Mouse (Mus musculus) CD8-positive naive resting alpha-beta T cell, adult 2 months (primary cell): ENCODE measurements around the gene Gbp5.

Experiments
- DNase-seq, 2 experiments: peaks; one replicate each; pipeline ENCODE4 v3.0.0; 2022; ENCODE audit warnings: low read depth in 2 of 2, low spot score in 2 of 2

Gbp5 gene

GRCm38 (mm10) chr3:142493536-142494061 is at the start of gene Gbp5:
Gene Gbp5 (plus strand): TSS chr3:142493978.
- peak; percentile 58 to 71 for DNase-seq

DNA sequence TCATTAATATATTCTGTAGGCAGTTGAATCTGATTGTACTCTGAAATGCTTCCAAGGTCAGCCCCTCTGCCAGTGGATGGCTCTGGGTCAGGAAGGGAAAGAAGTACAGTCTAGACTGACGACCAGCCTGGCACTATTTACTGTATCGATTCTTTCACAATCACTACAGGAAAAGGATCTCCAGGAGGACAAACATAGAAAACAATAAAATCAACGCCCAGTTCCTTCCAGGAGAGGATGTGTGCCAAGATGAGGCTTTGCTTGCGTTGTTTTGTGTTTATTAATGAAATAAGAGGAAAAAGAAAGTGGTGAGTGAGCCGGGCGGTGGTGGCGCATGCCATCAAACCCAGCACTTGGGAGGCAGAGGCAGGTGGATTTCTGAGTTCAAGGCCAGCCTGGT is 39.6 kb upstream of the Gbp5 start:
- no peak for DNase-seq

GRCm38 (mm10) chr3:142459241-142459640 is 34.5 kb upstream of the Gbp5 start:
- no peak for DNase-seq

DNA sequence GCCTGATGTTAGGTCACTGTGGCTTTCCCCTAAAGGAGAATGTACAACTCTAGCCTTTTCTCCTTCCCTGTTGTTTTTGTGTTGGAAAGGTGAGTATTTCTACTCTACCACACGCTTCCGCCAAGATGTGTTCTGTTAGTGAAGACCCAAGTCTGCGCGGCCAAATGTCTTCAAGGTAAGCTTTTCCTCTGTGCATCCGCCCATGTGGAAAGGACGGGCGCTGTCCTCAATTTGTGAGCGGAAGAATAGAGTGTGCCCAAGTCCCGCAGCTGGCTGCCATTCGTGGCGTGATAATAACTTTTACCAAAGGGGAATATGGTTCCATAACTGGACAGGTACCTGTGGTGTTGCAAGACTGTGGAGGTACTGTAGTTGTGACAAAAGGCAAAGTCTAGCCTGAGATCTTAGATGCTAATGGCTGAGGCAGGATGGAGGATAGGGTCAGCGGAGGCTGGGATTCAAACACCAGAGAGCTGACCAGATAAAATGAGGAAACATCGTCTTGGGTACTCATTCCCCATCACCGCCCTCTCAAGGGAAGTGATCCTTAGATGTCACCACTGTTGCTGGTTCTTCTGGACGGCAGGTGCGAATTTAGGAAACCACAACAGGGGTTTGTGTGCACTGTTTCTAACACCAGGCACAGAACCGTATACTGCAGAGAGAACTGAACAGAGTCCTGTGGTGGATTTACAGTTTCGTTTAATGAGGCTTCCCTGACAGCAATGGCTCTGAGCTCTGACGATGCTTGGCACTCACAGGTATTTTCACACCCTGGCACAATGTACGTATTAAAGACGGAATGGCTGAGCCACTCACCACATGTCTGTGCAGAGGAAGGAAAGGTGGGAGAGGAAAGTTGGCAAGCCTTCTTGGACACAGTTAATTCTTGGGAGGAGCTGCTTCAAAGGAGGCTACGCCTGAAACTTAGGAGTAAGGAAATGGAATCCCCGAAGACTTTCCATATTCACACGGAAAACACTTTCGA is 30.7 kb upstream of the Gbp5 start:
- DNase-seq = no peak

DNA sequence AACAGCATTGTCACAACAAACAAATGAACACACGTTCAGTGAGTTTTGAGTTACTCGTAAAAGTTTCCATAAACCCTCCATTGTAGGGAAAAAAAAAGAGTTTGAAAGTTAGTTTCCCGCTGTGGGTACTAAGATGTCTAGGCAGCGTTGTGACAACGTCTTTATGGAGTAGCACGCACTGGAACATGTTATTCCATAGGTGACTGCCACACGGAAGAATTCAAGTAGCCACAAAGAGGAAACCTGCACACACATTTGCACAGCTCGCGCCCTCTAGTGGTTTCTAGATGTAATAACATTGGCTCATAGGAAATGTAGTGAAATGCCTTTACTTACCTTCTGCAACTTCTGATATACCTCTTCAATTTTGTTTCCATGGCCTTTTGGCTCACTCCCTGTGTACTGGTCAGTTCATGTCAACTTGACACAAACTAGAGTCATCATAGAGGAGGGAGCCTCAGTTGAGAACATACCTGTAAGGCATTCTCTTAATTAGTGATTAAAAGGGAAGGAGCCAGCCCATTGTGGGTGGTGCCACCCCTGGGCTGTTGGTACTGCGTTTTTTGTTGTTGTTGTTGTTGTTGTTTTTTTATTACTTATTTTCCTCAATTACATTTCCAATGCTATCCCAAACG is 19.3 kb upstream of the Gbp5 start:
- peak in 1 of 2 experiments; percentile 26 for DNase-seq

- peak; percentile 50 to 63 for DNase-seq
Observed at GRCm38 (mm10) chr3:142475913-142476312, 17.9 kb upstream of the Gbp5 start.

GRCm38 (mm10) chr3:142477866-142478265 is 15.9 kb upstream of the Gbp5 start:
- DNase-seq = no peak

GRCm38 (mm10) chr3:142478360-142478759 is 15.4 kb upstream of the Gbp5 start:
- no peak for DNase-seq

- DNase-seq = peak; percentile 65 to 73
Observed at GRCm38 (mm10) chr3:142490465-142490864, 3.3 kb upstream of the Gbp5 start.

- DNase-seq = no peak
Observed at GRCm38 (mm10) chr3:142495146-142495655, 1.4 kb downstream of the Gbp5 start.

DNA sequence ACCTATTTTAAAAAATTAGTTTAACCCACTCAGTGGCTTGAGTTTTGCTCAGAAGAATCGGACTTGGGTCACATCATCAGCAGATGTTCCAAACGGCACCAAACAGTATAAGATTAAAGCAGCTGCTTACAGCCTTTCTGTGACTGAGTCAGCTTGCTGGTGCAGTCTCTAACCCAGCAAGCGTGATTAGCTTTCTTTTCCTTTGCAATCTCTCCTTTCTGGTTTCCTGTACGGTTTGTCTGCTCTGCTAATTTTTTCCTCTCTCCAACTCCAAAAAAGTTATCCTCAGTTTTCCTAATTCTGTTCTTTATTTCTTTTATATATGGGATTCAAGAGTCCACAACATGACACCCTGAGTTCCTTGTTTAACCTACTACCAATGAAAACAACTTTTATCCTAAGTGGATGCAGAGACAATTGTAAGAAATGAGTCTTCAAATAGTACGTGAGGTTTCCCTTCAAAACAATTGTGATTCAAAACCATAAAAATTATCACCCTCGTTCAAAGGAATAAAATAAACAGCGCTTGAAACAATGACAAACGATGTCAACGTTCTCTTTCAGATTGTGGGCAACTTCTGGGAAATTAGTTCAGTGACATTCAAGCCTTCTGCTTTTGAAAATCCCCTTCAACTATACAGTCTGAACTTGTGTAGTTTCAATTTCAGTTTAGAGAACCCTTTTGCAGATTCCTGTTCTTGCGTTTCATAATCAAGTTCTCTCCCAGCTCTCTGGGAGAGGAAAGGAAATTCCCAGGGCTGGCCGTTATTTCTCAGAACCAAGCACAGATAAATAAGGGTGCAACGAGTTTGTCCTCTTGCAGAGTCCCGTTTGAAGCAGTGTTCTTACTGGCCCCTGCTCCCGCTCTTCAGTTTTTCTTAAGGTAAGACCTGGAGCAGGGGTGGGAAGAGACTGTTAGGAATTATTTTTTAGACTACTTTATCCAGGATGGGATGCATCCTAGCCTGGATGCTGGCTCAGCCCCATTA is 2.6 kb downstream of the Gbp5 start:
- peak in 1 of 2 experiments; percentile 10 for DNase-seq

DNA sequence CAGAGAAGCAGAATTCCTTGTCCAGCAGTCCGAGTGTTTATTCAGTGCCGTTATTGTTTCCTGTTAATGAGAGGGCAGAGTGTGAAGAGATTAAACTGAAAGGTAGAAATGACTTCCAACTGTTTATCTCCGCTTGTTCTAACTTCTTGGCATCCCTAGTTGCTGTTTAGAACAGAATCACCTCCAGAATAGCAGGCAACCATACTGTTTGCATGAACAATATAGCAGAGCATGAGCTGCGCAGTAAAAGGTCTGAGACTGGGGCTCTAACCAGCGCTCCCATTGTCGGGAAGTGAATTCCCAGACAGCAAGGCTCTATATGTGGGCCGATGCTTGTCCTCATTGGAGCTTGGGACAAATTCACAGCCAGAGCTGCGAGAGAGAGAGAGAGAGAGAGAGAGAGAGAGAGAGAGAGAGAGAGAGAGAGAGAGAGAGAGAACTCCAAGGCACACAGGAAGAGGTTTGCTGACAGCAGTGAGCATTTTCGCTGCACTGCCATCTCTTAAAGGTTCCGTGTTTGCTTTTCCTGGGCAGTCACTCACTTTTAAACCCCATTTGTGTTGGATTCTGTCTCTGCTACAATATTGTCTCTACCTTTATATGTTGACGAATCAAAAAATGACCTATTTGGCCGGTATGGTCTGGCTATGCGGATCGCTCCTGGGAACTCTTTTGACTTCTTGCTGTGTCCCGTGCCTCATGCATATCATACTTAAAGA is 3.5 kb downstream of the Gbp5 start:
- DNase-seq = peak in 1 of 2 experiments; percentile 22

GRCm38 (mm10) chr3:142498941-142499340 is 5.2 kb downstream of the Gbp5 start:
- no peak for DNase-seq

DNA sequence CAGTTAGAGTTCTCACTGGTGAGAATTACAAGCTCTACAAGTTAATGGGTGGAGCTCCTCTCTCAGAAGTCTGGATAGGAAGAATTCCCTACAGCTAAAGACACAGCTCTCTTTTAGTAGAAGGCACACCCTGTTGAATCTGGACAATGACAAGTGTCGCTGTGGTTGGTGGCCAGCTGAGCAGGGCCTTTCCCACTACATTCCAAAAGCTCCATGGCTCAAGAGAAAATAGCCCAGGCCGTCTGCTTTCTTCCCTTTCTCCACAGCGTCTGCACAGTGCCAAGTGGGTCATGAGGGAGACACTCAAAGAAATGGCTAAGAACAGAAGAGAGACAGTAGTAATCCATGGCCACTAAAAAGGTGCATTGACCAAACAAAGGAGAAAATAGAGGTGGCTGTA is 34.3 kb downstream of the Gbp5 start:
- DNase-seq = no peak

GRCm38 (mm10) chr3:142529597-142529996 is 35.8 kb downstream of the Gbp5 start:
- DNase-seq = no peak

DNA sequence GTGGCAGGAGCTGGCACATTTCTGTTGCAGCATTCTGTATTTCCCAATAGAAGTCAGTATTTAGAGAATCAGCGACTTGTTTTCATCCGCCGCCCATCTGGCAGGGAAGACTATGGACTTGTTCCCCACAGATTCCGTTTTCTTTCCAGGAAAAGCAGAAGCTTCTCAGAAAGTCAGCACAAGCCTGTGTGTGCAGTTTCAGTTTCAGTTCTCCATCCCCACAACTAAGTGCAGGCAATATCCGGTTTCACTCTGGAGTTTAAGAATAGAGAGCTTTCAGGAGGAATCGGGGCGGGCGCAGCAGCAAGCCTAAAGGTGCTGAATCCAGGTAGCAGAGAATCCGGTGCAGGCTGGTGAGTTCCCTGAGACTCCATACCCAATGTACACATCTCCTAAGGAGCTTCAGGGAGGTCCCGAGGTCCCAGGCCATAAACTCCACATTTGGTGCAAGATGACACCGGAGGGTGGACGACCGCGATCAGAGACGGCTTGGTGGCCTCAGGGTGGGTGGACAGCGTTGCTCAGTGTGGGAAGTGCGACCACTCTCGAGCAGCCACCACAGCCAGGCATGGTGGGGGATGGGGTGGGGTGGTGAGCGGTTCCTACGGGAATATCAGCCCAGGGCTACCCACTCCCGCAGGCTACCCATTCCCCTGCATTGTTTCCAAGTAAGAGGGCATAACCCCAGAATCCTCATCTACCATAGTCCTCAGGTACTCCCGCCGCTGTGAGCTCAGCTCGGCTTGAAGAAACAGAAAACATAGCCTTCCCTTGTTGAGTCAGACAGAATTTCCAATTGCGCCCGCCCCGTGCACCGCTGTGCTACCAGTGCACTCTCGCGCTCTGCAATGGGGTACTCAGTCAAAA is 36.5 kb downstream of the Gbp5 start, which contains the start of gene Gbp7:
Gene Gbp7, plus strand, starts transcription at position 256 of the 867 bp plus-strand sequence.
- DNase-seq = peak; percentile 39 to 53

GRCm38 (mm10) chr3:142531595-142531994 is 37.8 kb downstream of the Gbp5 start:
- DNase-seq = no peak

DNA sequence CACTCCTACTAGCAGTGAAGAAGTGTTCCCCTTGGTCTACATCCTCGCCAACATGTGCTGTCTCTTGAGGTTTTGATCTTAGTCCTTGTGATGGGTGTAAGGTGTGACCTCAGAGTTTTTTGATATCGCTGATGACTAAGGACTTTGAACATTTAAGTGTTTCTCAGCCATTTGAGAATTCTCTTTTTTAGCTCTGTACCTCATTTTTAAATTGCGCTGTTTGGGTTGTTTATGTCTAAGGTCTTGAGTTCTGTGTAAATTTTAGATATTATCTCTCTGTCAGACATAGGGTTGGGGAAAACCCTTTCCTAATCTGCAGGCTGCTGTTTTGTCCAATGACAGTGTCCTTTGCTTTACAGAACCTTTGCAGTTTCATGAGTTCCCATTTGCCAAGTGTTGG is 39.4 kb downstream of the Gbp5 start:
- DNase-seq = no peak

DNA sequence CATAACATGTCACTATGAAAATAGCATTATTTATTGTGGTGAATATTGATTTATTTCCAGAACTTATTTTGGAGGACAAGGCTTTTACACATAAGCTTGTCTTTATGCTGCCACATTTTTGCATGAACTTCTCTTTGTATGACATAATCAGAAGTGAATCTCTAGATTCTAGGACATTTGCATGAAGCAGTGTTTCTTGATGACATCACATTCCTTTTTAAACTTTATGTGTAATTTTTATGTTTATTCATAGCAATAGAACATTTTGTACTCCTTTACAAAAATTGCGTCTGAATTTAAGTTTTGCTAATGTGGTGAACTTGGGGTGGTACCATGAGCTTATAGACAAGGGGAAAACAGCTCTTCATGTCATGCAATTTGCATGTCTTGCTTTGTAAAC is 41.9 kb downstream of the Gbp5 start:
- DNase-seq = no peak
